Mouse (Mus musculus): ENCODE data around the gene Ncoa1. TPM values are rescaled to one million over a fixed set of nuclear protein-coding genes. Genes with fewer than 3 reads are reported as not detected.
A peak's percentile ranks its signal among the peaks of the same experiment; 100 is the strongest.
"Not testable (repeated sequence)": the region's sequence is repeated elsewhere in the genome, so short reads cannot be mapped to it uniquely, and the experiment has no call there.

Ncoa1 gene
- total RNA-seq, 2 experiments from 2014 or later = 102 to 107 TPM

DNA sequence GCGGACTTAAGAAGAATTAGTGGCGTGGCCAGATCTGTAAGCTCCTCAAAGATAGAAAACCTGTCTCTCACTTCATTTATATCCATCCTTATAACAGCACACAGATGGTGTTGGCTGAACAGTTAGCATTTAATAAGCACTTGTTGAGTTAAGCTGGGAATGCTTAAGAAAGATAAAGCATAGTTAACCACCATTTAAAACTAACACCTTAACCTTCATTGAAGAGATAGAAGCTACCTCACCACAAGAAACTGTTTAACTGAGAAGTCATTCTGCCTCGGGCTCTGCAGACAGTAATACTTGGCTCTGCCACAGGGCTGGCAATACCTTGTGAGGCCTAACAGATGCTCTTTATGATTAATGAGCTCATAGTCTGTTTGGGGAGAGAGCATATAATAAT, 134.9 kb downstream of the Ncoa1 start:
- intact Hi-C loops (cut with DNase I) = no loop called here
- DNase-seq = peak; percentile 8

DNA sequence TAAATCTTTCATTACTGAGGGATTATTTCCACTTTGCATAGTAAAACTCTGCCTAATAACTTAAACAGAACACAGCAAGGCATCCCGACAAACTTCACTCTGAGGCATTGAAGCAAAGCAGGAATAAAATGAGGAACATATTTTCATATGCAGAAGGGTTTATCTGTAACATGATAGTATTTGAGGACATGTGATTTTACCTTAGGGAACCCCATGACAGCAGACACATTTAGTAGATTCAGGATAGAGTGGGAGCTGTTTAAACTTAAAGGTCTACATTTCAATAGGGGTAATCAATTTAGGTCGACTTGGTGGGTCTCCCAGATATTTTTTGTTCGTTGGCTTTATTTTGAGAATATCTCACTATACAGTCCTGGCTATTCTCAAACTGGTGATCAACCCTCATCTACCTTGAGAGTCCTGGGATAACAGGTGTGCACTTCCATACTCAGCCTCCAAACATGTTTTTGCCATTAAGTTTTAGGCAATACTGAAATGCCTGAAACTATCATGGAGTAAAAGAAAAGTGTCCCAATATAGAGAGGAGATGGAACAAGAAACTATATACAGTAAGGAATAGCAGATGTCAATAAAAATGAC, 136.6 kb downstream of the Ncoa1 start:
- DNase-seq = no peak
- intact Hi-C loops (cut with DNase I) = no loop called here

GRCm38 (mm10) chr12:4323604-4324003, 153.4 kb downstream of the Ncoa1 start:
- intact Hi-C loops (cut with DNase I) = no loop called here
- DNase-seq = no peak

DNA sequence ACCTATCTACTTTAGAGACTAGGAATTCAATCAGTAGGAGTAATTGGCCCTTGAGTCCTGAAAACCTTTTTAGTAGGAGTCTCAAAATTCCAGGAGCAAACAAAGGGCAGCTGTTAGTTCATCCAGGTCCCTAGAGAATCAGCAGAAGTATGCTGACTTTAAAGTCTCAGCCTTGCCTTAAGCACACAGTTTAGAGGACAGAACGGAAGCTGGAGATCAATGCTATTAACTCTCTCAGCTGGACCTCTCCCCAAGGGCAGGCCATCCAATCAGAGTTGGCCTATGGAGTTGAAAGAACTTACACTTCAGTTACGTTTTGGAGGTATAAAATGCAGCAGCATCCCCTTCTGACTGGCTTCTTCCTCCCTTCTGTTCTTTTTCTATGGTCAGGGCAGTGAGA, 154.8 kb downstream of the Ncoa1 start:
- intact Hi-C loops (cut with DNase I) = no loop called here
- no peak for DNase-seq

DNA sequence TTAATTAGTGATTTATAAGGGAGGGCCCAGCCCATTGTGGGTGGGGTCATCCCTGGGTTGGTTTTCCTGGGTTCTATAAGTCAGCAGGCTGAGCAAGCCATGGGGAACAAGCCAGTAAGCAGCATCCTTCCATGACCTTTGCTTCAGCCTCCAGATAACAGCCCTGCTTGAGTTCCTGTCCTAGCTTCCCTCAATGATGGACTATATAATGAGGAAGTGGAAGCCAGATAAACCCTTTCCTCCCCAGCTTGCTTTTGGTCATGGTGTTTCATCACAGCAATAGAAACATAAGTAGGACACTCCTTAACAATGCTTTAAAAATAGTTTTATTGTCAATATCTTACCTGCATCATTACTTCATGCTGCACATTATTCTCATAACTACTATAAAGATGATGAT, 163.2 kb downstream of the Ncoa1 start:
- intact Hi-C loops (cut with DNase I) = no loop called here
- no peak for DNase-seq

GRCm38 (mm10) chr12:4306712-4307313, 170.2 kb downstream of the Ncoa1 start:
- intact Hi-C loops (cut with DNase I) = no loop called here
- no peak for DNase-seq

DNA sequence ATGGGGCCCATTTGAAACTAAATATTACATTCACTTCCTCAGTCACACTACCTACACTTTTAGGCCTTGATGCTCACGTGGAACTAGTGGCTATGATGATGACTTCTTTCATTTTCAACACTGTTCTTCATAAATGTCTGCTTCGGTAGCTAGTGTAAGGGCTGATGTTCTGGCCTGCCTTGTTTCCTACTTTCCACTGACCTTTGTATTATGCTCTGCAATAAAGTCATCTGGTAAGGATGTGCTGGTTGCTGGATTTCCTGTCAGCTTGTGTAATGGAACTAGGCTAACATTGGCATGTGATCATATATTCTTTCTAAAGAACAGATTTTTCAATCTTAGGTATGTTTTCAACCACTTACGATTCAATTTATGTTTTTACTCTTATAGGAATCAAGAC, 177.7 kb downstream of the Ncoa1 start:
- no peak for DNase-seq
- intact Hi-C loops (cut with DNase I) = no loop called here

DNA sequence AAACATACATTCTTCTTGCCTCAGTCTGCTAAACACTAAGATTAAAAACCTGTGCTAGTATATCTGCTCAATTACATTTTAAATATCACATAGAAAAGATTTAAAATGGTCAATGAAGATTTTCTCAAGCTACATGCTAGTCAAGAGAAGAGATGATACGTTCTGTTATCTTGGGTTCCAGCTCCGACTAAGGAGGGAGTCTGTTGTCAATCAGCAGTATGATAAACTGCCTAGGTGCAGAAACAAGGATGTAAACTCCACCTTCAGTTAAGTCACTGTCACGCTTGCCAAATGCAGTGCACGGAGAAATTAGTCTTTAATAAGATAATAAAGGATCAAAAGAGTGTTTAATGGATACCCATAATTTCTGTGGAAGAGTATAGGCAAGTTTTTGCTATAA, 178.4 kb downstream of the Ncoa1 start:
- intact Hi-C loops (cut with DNase I) = no loop called here

GRCm38 (mm10) chr12:4295881-4296280, 181.1 kb downstream of the Ncoa1 start:
- intact Hi-C loops (cut with DNase I) = no loop called here

More for the DNA sequence above, 178.4 kb downstream of the Ncoa1 start:
- no peak for DNase-seq

DNA sequence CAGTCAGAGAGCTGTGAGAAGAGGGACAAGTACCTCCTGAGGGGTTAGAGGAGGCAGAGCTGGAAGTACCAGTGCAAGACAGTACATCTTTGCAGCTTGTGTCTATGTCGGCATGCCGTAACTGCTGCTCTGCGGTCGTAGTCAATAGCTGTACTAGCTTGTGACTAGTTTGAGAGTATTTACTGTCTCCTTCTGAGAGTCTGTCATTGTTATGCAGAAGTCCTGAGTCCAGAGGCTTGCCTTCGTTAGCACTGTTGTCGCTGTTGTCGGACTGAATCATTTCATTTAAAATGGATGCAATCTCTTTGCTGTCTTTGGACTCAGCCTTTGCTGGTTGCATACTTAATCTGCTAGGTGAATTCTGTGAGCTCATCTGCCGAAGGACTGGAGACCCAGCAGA, 181.7 kb downstream of the Ncoa1 start:
- intact Hi-C loops (cut with DNase I) = no loop called here
- no peak for DNase-seq

More at GRCm38 (mm10) chr12:4295881-4296280, 181.1 kb downstream of the Ncoa1 start:
- no peak for DNase-seq

- intact Hi-C loops (cut with DNase I) = no loop called here
- DNase-seq = no peak
These were observed 183.2 kb downstream of the Ncoa1 start for GRCm38 (mm10) chr12:4293813-4294212.

DNA sequence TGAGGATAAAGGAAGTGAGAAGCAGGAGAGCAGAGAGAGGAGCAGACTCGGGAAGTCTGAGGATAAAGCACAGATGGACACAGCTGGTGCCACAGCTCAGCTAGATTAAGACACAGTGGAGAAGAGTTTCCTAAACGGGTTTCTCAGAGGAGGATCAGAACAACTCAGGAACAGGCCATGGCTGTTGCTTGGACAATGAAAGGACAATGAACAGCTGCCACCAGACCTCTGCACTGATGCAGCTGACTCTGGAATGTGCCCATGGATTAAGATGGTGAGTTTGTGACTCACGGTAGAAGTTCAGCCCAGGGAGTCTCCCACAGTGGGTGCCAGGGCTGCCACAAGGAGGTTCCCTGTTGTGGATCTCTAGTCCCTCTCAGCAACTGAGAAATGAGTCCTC, 191.8 kb downstream of the Ncoa1 start:
- DNase-seq = no peak
- intact Hi-C loops (cut with DNase I) = no loop called here

DNA sequence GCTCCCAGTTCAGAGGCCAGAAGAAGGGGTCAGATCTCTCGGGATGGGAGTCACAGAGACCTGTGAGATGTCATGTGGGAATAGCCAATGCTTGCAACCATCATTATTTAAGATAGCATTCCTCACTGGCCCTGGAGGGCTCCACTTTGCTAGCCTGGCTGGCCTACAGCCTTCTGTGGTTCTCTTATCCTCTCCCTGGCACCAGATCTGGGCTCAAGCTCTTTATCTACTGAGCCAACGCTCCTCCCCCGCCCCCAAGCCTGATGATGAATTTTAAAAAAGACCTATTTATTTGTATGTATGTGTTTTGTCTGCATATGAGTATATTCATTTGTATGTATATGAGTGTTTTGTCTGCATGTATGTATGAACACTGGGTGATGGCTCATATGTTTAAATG, 197.1 kb downstream of the Ncoa1 start:
- no peak for DNase-seq
- intact Hi-C loops (cut with DNase I) = loop anchor here (10.0 kb wide), 1 partner anchor 195 kb away; the partner anchor contains the start of gene Ncoa1

DNA sequence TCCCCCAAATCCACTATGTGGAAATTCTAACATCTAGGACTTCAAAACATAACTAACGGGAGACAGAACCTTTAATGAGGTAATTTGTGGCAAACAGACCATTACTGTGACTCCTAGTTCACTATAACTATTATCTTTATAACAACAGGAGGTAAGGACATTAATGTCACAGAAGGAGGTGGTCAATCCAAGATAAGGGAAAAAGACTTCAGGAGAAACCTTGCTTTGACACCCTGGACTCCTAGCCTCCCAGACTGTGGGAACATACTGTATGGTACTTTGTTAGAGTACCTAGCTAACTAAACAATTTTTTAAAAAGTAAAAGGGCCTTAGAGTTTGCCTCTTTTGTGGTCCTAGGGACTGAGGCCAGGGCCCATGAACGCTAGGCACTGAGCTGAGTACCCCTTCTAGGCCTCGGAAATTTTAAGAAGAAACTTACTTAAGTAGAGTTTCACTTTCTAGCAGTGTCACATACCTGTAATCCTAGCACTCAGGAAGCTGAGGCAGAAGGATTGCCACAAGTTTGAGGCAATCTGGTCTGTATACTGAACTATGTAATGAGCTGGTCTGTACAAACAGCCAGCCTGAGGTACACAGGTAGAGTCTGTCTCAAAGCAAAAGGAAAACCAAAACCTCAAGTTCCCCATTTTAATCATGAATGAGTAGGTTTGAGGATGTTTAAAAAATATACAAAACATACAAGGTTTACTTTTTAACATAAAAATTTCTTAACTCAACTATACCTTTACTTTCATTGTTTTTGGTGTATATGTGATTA, 197.8 kb downstream of the Ncoa1 start:
- intact Hi-C loops (cut with DNase I) = loop anchor here (10.0 kb wide), 1 partner anchor 196 kb away; the partner anchor contains the start of gene Ncoa1
- no peak for DNase-seq

DNA sequence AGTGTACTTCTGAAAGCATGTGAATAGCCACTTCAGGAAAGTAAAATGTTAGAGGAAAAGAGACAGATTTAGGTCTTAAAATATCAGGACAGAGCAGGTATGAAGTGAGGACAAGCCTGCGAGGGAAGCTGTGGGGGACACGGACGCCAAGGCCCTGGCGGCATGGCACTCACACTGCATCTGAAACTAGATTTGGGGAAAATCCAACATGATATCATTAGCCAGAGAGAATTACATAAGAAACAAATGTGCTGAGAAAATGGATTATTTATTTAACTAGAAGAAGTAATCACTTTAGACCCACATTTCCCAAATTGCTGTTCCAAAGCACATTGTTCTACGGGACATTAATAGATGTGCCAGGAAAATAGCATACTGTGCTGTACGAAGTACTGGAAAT, 205.9 kb downstream of the Ncoa1 start:
- intact Hi-C loops (cut with DNase I) = loop anchor here (10.0 kb wide), 1 partner anchor 204 kb away; the partner anchor contains the start of gene Ncoa1
- no peak for DNase-seq

DNA sequence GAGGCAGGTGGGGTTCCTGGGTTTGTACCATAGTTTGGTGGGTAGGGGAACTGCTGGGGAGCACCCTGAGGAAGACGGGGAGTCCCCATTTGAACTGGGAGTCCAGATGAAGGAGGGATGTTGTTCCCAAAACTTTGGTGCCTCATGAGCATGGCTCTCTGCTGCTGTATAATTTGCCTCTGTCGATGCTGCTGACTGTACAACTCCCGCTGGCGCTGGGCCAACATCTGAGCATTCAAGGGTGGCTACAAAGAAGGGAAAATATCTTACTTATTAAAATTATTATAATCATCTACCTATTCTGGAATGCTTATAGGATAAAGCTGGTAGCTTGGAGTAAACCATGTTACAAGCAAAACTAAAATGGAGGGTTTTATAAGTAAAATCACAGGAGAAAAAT, 209.2 kb downstream of the Ncoa1 start:
- DNase-seq = peak; percentile 29
- intact Hi-C loops (cut with DNase I) = no loop called here

- intact Hi-C loops (cut with DNase I) = no loop called here
These were observed 224.0 kb downstream of the Ncoa1 start for GRCm38 (mm10) chr12:4252742-4253655.

GRCm38 (mm10) chr12:4249786-4250185, 227.2 kb downstream of the Ncoa1 start:
- no peak for DNase-seq
- intact Hi-C loops (cut with DNase I) = no loop called here

More at GRCm38 (mm10) chr12:4252742-4253655, 224.0 kb downstream of the Ncoa1 start:
- no peak for DNase-seq

DNA sequence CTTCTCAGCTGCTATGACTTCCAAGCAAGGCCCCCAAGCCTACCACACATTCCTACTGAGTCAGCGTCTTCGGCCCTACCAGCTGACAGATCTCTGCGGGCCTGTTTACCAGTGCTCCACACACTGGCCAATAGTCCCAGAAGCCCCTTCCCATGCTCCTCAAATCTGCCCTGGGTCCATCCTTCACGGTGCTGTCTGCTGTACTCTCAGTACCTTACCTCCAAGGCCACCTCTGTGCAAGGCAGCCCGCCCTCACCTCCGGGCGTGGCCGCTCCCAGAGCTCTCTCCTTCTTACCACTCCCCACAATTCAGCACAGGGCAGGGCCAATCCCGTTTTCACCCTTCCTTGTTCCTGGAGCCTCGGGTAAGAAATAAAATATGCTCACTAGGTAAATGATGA, 231.2 kb downstream of the Ncoa1 start:
- intact Hi-C loops (cut with DNase I) = no loop called here
- DNase-seq = no peak

- DNase-seq = no peak
- intact Hi-C loops (cut with DNase I) = no loop called here
These were observed 233.2 kb downstream of the Ncoa1 start for GRCm38 (mm10) chr12:4243805-4244204.

GRCm38 (mm10) chr12:4240281-4240680, 236.7 kb downstream of the Ncoa1 start:
- intact Hi-C loops (cut with DNase I); DNase-seq: not testable (repeated sequence)
